Mouse (Mus musculus) midbrain, embryonic 13.5 days (tissue): Measurements from ENCODE around the gene 4930518I15Rik. TPM values are rescaled to one million over a fixed set of nuclear protein-coding genes. Genes with fewer than 3 reads are reported as not detected.

ENCODE experiments used
- ATAC-seq: fragments of 200-750 bp; cut with Nextera tagmentation; 2 replicates; pipeline ENCODE4 v1.8.0; 2017; ENCODE audit warnings: mild to moderate bottlenecking, moderate TSS enrichment, moderate library complexity
- H3K27ac ChIP-seq: fragments of 300-500 bp; sonication (generic); 2 replicates; pipeline ENCODE4 v1.5.1; 2015; ENCODE audit warnings: inconsistent platforms, mild to moderate bottlenecking, moderate library complexity
- H3K27me3 ChIP-seq: fragments of 300-500 bp; sonication (generic); 2 replicates; pipeline ENCODE4 v1.6.1; 2015; ENCODE audit warnings: mild to moderate bottlenecking, inconsistent platforms
- H3K36me3 ChIP-seq: fragments of 300-500 bp; sonication (generic); 2 replicates; pipeline ENCODE4 v1.6.1; 2015; ENCODE audit warnings: mild to moderate bottlenecking, inconsistent platforms
- H3K4me1 ChIP-seq: fragments of 300-500 bp; sonication (generic); replicated peaks from 2 replicates; pipeline ENCODE4 v1.6.1; 2015; ENCODE audit warnings: inconsistent platforms
- H3K4me2 ChIP-seq: fragments of 300-500 bp; sonication (generic); replicated peaks from 2 replicates; pipeline ENCODE4 v1.6.1; 2015; ENCODE audit warnings: moderate library complexity, mild to moderate bottlenecking, inconsistent platforms
- H3K4me3 ChIP-seq: fragments of 300-500 bp; sonication (generic); replicated peaks from 2 replicates; pipeline ENCODE4 v1.5.1; 2015; ENCODE audit warnings: mild to moderate bottlenecking, inconsistent platforms
- H3K9ac ChIP-seq: fragments of 300-500 bp; sonication (generic); replicated peaks from 2 replicates; pipeline ENCODE4 v1.6.1; 2015; ENCODE audit warnings: mild to moderate bottlenecking, inconsistent platforms
- H3K9me3 ChIP-seq: fragments of 300-500 bp; sonication (generic); 2 replicates; pipeline ENCODE4 v1.6.1; 2016; ENCODE audit warnings: mild to moderate bottlenecking, inconsistent platforms
- WGBS: fragments of 180-500 bp; shearing (Covaris S2); methylation state at CpG from one replicate; pipeline ENCODE4 v1.1.7; 2015; 5-methylcytosine and 5-hydroxymethylcytosine counted together
- polyA plus RNA-seq: library from polyadenylated mRNA; unstranded; fragments of >200 nt; fragmentation: Nextera tagmentation; extraction: Ambion mirVana; gene quantifications from 2 replicates; pipeline ENCODE4 v1.2.1, GENCODE M21; 2015

The 4930518I15Rik gene
- polyA plus RNA-seq, 1 experiment from 2014 or later: 15.4 TPM

DNA sequence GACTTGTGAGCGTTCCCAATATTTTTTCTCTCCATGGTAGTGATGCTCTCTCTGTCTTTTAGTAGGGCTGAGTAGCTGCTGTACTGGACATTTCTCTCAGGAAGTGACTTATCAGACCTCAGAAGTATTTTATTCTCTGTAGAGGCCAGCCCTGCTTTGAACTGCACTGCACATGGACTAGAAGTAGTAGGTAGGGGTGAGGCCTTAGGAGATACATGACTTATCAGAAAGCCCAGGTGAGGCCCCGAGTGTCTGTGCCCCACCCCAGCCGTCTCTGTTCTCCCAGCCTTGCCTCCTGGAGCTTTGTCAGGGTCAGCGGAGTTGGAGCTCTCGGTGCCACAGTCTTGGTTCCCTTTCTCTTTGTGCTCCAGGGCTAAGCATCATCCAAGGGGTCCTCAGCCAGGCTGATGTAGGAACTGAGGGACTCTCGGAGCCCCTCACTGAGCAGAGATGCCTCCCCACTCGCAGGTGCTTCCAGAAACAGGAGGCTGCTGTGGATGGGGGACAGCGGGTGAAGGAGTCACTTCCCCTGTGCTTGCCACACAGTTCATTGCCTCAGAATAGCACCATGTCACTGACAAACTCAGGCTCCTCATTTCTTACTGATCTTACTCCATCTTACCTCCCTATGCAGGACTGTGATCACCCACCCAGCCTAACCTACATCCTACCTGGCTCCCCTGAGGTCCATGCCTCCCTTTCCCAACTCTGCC is 16.5 kb upstream of the 4930518I15Rik start:
- peaks cover 59% of the 10 kb centered on the region for H3K36me3 ChIP-seq
- WGBS: 93% methylated on average over 8 of the region's 8 CpGs
- H3K9ac ChIP-seq: no peak overlapping the region
- H3K4me2 ChIP-seq: no peak overlapping the region
- no peaks in the 10 kb centered on the region for H3K27me3 ChIP-seq
- no peaks in the 10 kb centered on the region for H3K9me3 ChIP-seq
- H3K27ac ChIP-seq: no peak overlapping the region
- ATAC-seq: no peak
- H3K4me3 ChIP-seq: no peak overlapping the region
- 0 out of 2 replicates have a peak, but pooled peaks cover 7% of the 10 kb centered on the region for H3K4me1 ChIP-seq

DNA sequence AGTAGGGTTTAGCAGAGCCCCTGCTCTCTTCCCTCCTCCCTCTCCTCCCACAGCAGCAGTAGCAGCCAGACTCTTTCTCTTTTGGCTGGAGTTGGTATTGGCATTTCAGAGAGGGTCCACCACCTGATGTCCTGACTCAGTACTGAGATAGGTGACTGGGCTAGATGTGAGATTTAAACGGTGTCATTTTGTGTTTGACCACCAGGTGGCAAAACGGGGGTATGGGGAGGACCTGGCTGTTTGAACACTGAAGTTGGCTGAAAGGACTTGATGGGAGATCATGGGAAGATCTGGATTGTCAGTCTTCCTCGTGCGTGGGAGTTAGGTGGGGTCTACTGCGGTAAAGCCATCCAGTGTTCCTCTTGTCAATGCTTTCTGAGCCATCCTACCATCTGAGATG is 15.9 kb upstream of the 4930518I15Rik start:
- Histone ChIP-seq H3K27ac (no peak overlapping the region), H3K9ac (no peak overlapping the region), H3K4me1 (0 out of 2 replicates have a peak, but pooled peaks cover 7% of the 10 kb centered on the region), H3K27me3 (no peaks in the 10 kb centered on the region), H3K4me3 (no peak overlapping the region), H3K4me2 (no peak overlapping the region), H3K36me3 (peaks cover 64% of the 10 kb centered on the region), H3K9me3 (no peaks in the 10 kb centered on the region)
- ATAC-seq: no peak
- 39% methylated on average over 5 of the region's 5 CpGs for whole genome bisulfite sequencing

DNA sequence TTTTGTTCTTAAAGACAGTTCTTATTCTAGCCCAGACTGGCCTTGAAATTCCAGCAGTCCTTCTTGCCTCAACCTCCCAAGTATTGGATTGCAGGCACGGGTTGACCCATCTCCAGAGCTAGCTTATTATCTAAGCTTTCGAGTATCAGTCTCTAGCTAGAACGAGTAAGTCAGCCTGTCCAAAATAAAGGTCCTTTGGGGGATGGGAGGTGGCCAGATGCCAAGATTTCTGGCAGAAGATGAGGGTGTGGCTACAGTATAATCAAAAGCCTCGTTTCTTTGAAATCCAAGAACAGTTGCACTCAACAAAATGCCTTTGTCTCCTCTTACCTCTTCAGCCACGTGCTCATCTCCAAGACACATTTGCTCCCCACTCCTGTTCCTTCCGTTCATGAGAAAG is 12.8 kb upstream of the 4930518I15Rik start:
- Histone ChIP-seq H3K27ac (no peak overlapping the region), H3K36me3 (peaks cover 93% of the 10 kb centered on the region)
- WGBS: 66% methylated on average over 6 of the region's 6 CpGs

DNA sequence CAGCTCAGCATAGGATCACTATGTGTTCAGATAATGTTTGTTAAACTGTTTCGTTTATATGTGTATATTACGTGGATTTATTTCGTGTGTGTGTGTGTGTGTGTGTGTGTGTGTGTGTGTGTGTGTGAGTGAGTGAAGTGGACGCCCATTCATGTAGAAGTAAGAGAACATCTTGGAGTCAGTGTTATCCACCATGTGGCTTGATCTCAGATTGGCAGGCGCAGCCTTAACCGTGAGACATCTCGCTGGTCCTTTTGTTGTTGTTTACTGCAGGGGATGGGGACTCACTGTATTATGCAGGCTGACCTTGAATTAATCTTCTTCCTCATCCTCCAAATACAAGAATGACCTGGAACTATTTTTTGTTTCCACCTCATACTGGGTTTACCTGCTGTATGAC is 11.8 kb upstream of the 4930518I15Rik start:
- Histone ChIP-seq H3K36me3 (peaks cover 84% of the 10 kb centered on the region), H3K9ac (no peak overlapping the region), H3K4me2 (no peak overlapping the region), H3K27me3 (no peaks in the 10 kb centered on the region), H3K4me3 (no peak overlapping the region), H3K4me1 (peaks cover 10% of the 10 kb centered on the region), H3K27ac (no peak overlapping the region), H3K9me3 (no peaks in the 10 kb centered on the region)
- WGBS: 90% methylated on average over 7 of the region's 7 CpGs
- no peak for ATAC-seq

More for the DNA sequence above, 12.8 kb upstream of the 4930518I15Rik start:
- no peak overlapping the region for H3K4me2 ChIP-seq
- H3K9ac ChIP-seq: no peak overlapping the region
- 0 out of 2 replicates have a peak, but pooled peaks cover 7% of the 10 kb centered on the region for H3K4me1 ChIP-seq
- no peak overlapping the region for H3K4me3 ChIP-seq
- no peak for ATAC-seq
- no peaks in the 10 kb centered on the region for H3K9me3 ChIP-seq
- H3K27me3 ChIP-seq: no peaks in the 10 kb centered on the region

DNA sequence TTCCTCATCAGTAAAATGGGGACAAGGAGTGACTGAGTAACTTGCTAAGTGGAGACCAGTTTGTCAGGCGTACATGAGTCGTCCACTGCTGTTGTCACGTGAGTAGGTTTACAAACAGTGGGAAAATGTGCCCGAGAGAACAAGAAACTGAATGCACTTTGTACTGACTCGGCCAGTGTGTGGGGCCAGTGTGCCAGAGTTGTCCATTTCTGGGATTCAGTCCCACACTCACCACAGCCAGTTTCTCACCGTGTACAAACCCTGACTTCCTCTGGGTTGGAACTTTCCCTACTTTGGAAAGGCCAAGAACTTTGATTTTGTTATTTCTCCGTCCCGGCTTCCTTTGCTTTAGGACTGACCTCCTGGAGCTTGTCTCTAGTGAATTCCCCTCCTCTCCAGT is 11.2 kb upstream of the 4930518I15Rik start:
- H3K4me3 ChIP-seq: no peak overlapping the region
- ATAC-seq: no peak
- no peak overlapping the region for H3K9ac ChIP-seq
- WGBS: 90% methylated on average over 8 of the region's 8 CpGs
- peaks cover 15% of the 10 kb centered on the region for H3K4me1 ChIP-seq
- H3K36me3 ChIP-seq: peaks cover 78% of the 10 kb centered on the region
- no peak overlapping the region for H3K27ac ChIP-seq
- H3K9me3 ChIP-seq: no peaks in the 10 kb centered on the region
- H3K4me2 ChIP-seq: no peak overlapping the region
- H3K27me3 ChIP-seq: no peaks in the 10 kb centered on the region

DNA sequence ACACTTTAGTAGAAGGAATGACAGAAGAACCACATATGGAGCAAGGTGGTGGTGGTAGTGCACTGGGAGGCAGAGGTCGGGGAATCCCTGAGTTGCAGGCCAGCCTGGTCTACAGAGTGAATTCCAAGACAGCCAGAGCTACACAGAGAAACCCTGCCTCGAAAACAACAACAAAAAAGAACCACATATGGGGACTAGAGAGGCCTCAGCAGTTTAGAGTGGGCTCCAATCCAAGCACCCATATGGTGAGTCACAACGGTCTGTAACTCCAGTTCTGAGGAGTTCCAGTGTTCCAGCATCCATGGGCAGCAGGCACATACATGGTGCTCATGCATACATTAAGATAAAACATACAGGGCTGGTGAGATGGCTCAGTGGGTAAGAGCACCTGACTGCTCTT is 6.7 kb upstream of the 4930518I15Rik start:
- no peak for ATAC-seq
- Histone ChIP-seq H3K27me3 (no peaks in the 10 kb centered on the region), H3K27ac (no peak overlapping the region), H3K9me3 (no peaks in the 10 kb centered on the region), H3K4me1 (peaks cover 29% of the 10 kb centered on the region), H3K36me3 (peaks cover 45% of the 10 kb centered on the region), H3K4me3 (peak overlapping the region; percentile 61; the same call in 1 of the 2 replicates), H3K9ac (no peak overlapping the region), H3K4me2 (peak overlapping the region; percentile 92)
- 91% methylated on average over 3 of the region's 3 CpGs for WGBS

DNA sequence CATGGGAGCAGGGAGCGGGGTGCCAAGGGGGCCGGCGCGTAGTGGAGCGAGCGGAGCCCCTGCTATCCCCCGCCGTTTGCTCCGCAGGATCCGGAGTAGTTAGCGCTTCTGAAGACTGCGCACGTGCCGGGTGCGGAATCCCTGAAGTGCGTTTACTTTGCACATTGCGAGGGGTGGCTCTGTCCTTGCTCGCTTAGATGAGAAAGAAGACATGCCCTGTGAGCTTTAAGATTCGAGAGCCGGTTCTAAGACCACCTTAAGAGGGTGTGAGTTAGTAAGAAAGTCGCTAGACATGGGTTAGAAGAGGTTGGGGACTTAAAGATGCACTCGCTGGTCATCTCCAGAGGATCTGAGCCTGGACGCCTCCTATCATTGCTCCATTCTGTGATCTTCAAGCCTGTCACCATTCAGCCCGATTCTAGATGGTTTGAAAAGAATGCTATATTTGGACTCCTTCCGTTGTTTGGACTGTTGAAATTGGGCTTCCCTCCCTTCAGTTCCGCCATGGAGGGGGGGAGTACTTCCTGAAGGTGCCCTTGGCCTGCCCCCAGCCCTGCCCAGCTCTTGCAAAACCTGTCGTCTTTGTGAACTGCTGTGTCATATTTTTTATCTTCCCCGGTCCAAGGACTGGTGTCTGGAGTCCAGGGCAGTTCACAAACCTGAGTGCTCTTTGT is 5.9 kb upstream of the 4930518I15Rik start:
- no peaks in the 10 kb centered on the region for H3K9me3 ChIP-seq
- WGBS: 4% methylated on average over 28 of the region's 28 CpGs
- peak overlapping the region; percentile 83 for H3K27ac ChIP-seq
- H3K9ac ChIP-seq: peak overlapping the region; percentile 85
- H3K4me1 ChIP-seq: peaks cover 29% of the 10 kb centered on the region
- H3K36me3 ChIP-seq: peaks cover 37% of the 10 kb centered on the region
- no peaks in the 10 kb centered on the region for H3K27me3 ChIP-seq
- H3K4me2 ChIP-seq: peak overlapping the region; percentile 92
- no peak for ATAC-seq
- H3K4me3 ChIP-seq: peak overlapping the region; percentile 61

DNA sequence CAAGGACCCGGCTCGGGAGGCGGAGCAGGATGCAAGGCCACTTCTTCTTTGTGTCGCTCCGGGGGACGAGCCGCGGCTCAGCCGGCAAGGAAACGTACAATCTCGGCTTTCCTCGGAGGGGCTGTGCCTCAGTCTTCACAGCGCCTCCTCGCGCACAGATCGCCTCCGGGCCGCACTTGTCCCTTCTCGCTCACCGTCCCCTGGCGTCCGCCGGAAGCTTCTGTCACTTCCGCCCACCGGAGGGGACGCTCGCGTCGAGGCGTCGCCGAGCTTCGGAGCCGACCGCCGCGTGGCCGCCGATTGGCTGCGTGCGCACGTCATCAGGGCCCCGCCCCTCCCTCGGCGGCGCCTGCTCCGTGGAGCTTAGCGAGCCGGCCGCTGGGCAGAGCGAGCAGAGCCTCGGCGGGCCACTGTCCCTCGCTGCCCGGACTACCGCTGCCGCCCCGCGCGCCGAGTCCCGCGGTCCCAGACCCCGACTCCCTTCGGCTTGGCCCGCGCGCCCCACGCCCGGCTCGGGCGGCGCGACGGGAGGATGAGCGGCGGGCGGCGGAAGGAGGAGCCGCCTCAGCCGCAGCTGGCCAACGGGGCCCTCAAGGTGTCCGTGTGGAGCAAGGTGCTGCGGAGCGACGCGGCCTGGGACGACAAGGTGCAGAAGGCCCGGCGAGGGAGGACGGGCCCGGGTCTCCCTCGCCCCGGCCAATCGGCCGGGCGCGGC is 5.2 kb upstream of the 4930518I15Rik start, which contains the start of gene Rab5if:
Gene Rab5if (plus strand): TSS at position 357 of the 715 bp plus-strand sequence.
- Histone ChIP-seq H3K9me3 (no peaks in the 10 kb centered on the region), H3K4me1 (peaks cover 29% of the 10 kb centered on the region), H3K27ac (peak within 1 kb of the TSS; percentile 90), H3K36me3 (peaks cover 37% of the 10 kb centered on the region), H3K27me3 (no peaks in the 10 kb centered on the region), H3K9ac (peak within 1 kb of the TSS; percentile 85), H3K4me3 (peak within 1 kb of the TSS; percentile 61), H3K4me2 (peak within 1 kb of the TSS; percentile 92)
- ATAC-seq: peak; percentile 96
- under 1% methylated on average over 98 of the region's 98 CpGs for WGBS

DNA sequence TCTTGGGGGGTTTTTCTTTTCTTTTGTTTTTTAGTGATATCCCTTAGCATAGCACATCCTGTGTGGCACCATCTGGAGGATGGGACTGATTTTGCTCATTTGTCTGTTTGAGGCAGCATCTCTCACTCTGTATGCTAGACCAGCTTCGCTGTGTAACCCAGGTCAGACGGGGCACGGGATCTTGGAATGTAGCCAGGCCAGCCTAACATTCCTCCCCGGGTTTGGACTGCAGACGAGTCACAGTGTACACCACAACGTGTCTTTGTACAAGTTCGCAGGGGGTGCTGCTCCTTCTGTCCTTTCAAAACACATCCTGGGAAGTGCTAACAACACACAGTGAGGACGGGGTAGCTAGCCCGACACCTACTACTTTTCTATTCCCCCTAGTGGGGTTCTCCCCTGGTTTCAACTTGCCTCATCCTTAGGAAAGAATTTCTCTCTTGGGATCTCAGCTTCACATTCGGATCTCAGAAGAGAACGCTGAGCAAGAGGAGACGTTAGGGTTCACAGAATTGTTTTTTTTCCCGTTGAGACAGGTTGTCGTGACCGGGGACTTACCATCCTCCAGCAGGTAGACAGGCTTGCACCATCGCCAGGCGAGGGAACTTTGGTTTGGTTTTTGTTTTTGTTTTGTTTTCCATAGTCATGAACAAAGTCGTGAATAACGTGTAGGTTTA is 4.4 kb upstream of the 4930518I15Rik start:
- H3K27me3 ChIP-seq: no peaks in the 10 kb centered on the region
- under 1% methylated on average over 19 of the region's 19 CpGs for whole genome bisulfite sequencing
- H3K4me2 ChIP-seq: peak overlapping the region; percentile 80
- H3K4me1 ChIP-seq: peaks cover 29% of the 10 kb centered on the region
- peaks cover 31% of the 10 kb centered on the region for H3K36me3 ChIP-seq
- peak overlapping the region; percentile 90 for H3K27ac ChIP-seq
- H3K4me3 ChIP-seq: peak overlapping the region; percentile 61
- peak overlapping the region; percentile 81 for H3K9ac ChIP-seq
- peak; percentile 28 for ATAC-seq
- H3K9me3 ChIP-seq: no peaks in the 10 kb centered on the region

DNA sequence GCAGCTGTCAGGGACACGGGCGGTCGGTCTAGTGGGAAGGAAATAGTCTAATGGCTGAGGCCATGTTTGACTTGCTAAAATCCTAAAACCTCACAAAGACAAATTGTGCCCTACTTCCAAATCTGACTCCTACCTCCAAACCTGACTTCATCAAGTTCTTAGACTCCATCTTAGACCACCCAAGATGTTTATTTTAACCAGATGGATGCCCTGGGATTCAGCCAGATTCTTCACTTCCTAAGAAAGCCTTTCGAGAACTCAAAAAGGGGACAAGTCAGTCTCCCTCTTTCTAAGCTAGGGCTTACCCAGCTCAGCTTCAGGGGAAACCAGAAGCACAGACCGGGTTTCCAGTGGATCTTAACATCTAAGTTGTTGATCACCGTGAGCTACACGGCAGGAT is 925 bp upstream of the 4930518I15Rik start:
- no peak overlapping the region for H3K27ac ChIP-seq
- ATAC-seq: no peak
- H3K27me3 ChIP-seq: no peaks in the 10 kb centered on the region
- peaks cover 18% of the 10 kb centered on the region for H3K4me1 ChIP-seq
- H3K9ac ChIP-seq: no peak overlapping the region
- H3K9me3 ChIP-seq: no peaks in the 10 kb centered on the region
- H3K4me2 ChIP-seq: no peak overlapping the region
- H3K4me3 ChIP-seq: no peak overlapping the region
- WGBS: 93% methylated on average over 7 of the region's 7 CpGs
- H3K36me3 ChIP-seq: peaks cover 26% of the 10 kb centered on the region

DNA sequence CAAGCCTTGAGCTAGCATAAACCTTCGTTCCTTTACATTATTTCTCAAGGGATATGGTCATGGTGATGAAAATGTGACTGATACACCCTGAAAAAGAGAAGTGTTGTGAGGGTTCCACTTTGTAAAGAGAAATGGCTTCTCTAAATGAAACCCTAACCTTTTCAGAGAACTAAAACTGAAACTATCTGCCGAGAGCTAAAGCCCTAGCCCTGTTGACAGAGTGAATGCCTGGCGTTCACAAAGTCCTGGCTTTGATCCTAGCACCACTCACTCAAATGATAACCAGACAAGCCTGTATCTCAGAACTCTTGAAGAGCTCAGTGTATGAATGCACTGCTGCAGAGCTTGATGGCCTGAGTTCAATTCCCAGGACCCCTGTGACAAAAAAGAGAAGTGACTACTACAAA is 358 bp downstream of the 4930518I15Rik start:
- Histone ChIP-seq H3K4me2 (no peak overlapping the region), H3K4me1 (peaks cover 15% of the 10 kb centered on the region), H3K27ac (no peak overlapping the region), H3K27me3 (no peaks in the 10 kb centered on the region), H3K36me3 (peaks cover 26% of the 10 kb centered on the region), H3K9me3 (no peaks in the 10 kb centered on the region), H3K4me3 (no peak overlapping the region), H3K9ac (no peak overlapping the region)
- whole genome bisulfite sequencing: 81% methylated on average over 3 of the region's 3 CpGs
- ATAC-seq: no peak
